Mouse (Mus musculus): ENCODE results near the gene Abhd12b.

Gene Abhd12b

DNA sequence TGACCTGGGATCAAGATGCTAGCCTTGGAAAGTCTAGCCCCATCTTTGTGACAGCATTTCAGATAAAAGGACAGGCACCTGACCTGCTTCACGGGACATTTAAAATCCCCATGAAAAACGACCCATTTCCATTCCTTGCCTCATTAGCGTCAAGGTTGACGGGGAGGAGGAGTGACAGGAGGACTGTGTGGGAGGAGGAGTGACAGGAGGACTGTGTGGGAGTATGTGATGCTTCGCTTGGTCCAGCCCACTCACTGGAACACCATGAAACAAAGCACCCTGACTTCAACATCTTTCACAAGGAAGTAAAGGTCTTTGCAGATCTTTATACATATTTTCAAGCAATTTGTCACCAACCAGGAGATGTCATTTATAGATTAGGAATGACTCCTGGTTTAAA is 54.3 kb downstream of the Abhd12b start:
- no peak for DNase-seq (ENCODE audit: low spot score)

DNA sequence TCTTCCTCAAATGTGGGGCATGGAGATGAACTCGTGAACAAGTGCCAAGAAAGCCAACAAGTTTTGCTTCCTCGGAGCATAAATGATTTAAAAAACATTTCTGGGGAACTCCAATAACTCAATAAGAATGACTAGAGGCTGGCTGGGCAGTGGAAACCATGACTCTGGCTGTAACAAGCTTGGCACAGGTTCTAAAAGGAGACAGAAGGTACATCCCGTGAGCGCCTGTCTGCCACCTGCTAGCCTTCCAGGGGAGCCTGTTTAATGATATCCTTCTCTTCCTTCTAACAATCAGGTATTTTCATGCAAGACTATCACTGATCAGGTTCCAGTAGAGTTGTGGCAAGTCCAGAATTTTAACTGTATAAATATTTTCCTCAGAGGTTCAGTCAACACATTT is 58.6 kb downstream of the Abhd12b start:
- DNase-seq (ENCODE audit: low spot score), result no peak

DNA sequence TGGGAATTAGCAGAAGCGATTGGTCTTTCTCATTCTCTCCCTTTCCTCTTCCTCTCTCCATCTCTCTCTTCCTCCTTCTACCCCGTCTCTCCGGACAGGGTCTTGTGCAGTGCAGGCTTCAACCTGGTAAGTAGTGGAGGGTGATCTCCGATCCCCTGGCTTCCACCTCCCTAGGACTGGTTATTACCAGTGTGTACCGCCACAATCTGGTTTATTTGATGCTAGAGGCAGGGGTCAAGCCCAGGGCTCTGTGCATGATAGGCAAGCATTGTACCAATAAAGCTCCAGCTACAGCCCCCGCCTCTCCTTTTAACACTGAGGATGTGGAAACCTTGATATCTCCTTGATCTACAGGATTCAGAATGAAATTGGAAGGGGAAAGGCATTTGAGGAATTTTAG is 59.7 kb downstream of the Abhd12b start:
- no peak for DNase-seq (ENCODE audit: low spot score)

DNA sequence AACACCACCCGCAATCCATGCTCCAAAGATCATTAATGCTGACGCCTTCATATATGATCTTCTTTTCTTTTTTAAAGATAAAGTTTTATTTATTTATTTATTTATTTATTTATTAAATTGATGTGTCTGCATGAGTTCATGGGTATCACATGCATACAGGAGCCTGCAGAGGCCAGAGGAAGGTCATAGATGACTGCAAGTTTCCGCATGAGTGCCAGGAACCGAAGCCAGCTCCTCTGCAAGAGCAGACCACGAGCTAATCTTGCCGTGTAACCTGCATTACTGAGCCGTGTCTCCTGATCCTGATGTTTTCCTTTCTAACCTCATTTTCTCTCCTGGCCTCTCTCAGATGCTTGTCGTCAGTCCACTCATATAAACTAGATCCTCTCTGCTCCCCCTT is 60.3 kb downstream of the Abhd12b start:
- no peak for DNase-seq (ENCODE audit: low spot score)

DNA sequence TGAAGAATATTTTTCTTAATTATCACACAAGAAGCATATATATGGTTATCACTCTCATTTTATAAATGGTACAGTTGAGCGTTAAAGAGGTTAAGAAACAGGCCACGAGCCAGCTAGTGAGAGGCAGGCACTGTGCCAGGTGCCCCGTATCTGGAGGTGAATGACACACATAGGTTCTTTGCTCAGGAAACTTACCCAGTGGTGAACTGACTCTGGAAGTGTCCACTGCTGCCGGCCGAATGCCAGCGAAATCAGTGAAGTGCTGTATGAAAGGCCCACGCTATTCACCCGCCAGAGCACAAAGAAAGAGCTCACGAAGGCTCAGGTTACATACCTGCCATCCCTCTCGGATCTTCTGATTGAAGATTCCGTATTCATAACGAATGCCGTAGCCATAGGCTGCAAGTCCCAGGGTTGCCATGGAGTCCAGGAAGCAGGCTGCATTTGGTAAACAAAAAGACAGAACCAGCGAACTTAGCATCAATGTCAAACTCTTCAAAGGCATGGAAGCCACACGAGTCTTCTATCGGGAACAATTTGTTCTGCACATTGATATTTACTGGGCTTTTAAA is 62.4 kb downstream of the Abhd12b start:
- DNase-seq (ENCODE audit: low spot score), result no peak

DNA sequence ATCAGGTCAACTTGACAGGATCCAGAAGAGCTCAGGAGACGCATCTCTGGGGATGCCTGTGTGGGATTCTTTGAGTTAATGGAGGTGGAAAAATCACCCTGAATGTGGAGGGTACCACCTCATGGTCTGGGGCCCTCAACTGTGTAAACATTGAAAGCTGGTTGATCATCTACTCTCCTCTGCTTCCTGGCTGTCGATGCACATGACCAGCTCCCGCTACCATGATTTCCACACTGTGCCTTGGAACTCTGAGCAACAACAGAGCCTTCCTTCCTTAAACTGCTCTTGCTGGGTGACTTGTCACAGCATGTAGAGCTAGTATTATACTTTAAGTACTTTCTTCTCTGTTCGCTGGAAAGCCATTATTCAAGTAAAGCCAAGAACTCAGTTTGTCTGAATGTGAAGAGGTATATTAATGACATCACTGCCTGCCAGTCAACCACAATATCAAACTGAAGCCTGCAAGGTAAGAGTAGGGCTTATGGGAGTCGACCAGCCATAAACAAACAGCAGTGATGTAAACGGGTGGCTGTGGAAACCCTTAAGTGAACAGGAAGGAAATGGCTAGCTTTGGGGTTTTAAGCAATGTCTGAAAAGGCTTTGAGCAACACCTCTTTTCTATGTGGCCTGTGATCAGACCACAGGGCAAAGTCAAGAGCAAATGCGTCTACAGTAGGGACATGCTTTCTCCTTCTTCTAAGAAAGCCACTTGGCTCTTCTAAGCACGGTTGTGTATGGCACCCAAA is 65.0 kb downstream of the Abhd12b start:
- no peak for DNase-seq (ENCODE audit: low spot score)

DNA sequence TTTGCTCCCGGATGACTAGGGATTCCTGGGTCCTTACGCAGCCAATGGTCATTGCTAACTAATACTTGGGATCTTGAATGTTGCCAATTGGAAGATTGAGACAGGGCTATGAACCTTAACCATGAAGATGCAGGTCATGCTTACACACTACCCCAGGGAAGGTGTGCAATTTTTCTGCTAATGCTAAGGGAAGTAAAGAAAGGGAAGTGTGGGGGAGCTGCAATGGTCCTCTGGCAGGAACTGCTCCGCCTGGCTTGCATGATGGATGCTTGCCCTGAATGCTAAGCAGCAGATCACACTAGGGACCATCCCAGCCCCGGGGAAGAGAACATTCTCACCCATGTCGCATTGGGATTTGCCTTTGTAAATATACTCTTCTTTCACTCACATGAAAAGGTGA is 67.5 kb downstream of the Abhd12b start:
- no peak for DNase-seq (ENCODE audit: low spot score)

DNA sequence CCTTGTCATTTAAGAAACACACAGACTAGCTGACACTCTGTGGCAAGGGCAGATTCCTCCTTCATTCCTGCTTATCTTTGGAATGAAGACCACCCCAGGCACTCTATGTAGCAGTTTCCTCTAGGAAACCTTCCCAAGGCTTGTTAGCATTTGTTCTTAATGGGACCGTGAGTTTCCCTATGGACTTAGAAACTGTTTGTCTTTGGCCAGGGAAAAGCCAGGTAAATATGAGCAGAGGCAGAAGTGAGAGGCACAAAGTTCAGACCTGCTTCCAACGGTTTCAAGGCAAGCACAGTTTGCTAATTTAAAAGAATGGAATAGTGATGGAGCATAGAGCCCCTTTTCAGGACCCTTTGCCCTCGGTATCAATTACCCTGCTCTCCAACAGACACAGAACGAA is 69.4 kb downstream of the Abhd12b start:
- DNase-seq (ENCODE audit: low spot score), result no peak

DNA sequence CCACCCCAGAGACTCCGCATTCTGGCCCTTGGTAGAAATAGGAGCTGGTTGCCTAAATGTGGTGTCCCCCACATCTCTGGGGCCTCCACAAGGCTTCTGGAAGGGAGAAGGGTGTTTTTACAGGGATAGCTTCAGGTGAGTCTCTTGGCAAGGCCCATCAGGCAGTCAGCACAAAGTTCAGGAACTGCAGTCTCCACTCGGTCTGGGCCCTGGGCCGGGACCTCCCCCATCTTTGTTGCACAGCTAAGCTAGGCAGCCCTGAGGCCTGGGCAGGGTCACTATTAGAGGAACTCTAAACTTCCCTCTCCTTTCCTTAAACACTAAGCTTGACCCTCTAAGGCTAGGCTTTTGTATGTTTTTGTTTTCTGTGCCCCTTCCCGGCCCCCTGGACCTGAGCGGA is 72.7 kb downstream of the Abhd12b start:
- DNase-seq (ENCODE audit: low spot score), result no peak

DNA sequence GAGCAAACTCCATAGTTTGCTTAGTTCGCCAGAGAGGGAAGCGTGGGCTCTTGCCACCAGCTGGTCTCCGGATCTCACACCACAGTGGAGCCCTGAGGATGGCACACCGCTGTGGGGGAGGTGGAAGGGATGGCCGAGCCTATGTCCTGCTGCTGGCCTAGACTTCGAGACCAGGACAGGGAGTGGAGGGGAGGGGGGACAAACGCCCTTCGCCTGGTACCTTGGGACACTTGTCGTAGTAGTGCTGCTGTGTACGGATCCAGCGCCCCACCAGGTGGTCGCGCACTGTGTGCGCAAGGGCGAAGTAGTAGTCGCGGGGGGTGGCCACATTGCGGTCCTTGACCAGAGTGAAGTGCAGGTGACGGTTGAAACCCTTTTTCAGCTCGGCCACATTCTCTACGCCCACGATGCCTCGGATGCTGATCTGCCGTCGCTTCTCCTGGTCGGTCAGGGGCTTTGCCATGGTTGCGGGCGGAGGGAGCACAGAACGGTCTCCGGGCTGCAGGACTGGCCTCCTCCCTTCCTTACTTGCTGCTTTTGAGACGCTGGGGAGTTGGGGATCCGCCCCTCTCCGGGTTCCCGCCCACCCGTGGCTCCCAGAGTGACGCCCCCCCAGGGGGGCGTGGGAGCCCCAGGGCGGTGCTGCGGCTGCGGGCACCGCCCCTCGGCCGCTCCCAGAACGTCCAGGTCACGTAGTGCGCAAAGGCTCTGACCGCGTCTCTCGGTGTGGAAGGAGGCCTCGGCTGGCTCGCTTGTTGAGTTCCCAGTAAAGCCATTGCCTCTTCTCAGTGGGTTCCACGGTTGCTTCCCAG is 73.4 kb downstream of the Abhd12b start:
- peak; percentile 89 for DNase-seq (ENCODE audit: low spot score)

DNA sequence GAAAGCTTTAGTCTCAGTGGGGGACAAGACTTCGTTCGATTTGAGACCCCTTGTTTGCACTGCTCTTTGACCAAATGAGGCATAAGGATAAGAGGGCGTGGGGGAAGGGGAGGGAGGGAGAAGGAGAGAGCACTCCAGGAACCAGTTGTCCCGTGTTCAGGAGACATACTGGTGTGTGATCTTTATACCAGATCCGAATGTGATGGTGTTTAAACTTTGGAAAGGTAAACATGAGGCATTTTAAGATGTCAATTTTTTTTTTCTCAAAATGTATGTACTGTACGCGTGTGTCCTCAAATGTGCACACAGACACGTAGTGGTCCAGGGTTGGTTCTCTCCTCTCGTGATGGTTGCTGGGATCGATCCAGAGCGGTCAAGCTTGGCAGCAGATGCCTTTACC is 74.2 kb downstream of the Abhd12b start:
- no peak for DNase-seq (ENCODE audit: low spot score)

DNA sequence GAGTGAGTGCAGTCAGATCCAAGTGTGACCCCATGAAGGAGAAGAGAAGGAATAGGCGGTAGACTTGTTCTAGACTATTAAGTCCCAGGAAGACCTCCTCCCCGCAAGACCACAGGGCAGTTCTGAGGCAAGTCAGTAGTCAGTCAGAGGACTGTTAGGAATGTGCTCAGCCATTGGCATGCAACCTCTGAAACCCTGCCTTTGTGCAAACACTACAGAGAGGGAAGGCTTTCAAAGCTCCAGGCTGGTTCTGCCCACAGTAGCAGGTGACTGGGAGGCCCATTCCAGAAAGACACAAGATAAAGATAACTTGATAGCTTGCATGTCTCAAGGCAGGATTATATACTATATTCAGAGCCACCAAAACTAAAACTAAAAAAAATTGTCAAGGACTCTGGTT is 77.4 kb downstream of the Abhd12b start, which contains the start of gene Pygl:
Gene Pygl, minus strand, starts transcription at position 195 of the 400 bp plus-strand sequence.
- no peak for DNase-seq (ENCODE audit: low spot score)

DNA sequence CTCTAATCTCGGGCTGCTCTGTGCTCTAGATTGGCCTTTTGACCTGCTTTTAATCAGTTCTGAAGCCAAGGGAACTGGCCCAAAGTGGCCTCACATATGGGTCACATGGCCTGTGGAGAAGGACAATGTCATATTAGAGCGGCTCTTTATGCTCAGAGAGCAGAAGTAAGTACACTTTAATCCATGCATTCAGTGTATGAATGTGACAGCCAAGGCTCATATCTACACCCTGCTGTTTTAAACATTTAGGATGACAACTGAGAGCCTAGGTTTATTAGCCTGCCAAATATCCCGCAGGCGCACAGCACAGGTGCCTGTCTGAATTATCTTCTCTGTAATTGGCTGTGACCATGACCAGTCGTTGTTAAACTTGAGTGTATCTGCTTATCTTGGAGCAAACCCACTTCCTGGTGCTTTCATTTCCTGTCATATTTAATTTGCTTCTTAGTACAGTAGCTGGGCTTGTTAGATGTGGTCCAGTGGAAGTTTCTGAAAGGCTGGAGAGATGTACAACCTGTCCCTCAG is 78.1 kb downstream of the Abhd12b start:
- DNase-seq (ENCODE audit: low spot score), result peak; percentile 55
